Comparison of ENCODE assay signal across 18 mouse cellular contexts in genomic region chr14:54808718-54809667, GRCm38 (mm10). TPM values are rescaled to one million over a fixed set of nuclear protein-coding genes. Genes with fewer than 3 reads are reported as not detected.
DNase-seq lines count a peak whose midpoint lies in the region; ATAC-seq and TF ChIP-seq lines count a peak whose summit lies in the region.
"Had no signal": no experiment of that assay in that cellular context is flagged by ENCODE, and none has a peak within 500 bp of the region (broad histone marks: within the 10 kb centered on the region; RNA-seq: fewer than 3 reads in every experiment).

No protein-coding gene starts in this region.

- intact Hi-C loops in gastrocnemius, adult 2 months (cut with DNase I), result no loop called here
- intact Hi-C loops in gastrocnemius, postnatal 36 days (cut with DNase I), result no loop called here
- intact Hi-C loops in left cerebral cortex, adult 2 months (cut with DNase I), result no loop called here

- no peak for TF ChIP-seq POLR2A in cerebellum, adult 2 months (IDR thresholded peaks at IDR 0.05; ENCODE audit: borderline replicate concordance, insufficient read depth, low read length)

- H3K27me3 ChIP-seq in intestine, embryonic 16.5 days (replicated peaks; ENCODE audit: control insufficient read depth, insufficient read depth, low read length), result no peaks in the 10 kb centered on the region
- no peaks in the 10 kb centered on the region for H3K27me3 ChIP-seq in cerebellum, adult 2 months (ENCODE audit: control insufficient read depth, insufficient read depth, low read length)
- H3K27me3 ChIP-seq: embryonic facial prominence, embryonic 15.5 days; liver, embryonic 13.5 days; neural tube, embryonic 15.5 days had no signal

- no peak overlapping the region for H3K4me3 ChIP-seq in gastrocnemius, adult 2 months
- H3K4me3 ChIP-seq in intestine, embryonic 16.5 days (ENCODE audit: low read length), result no peak overlapping the region
- H3K4me3 ChIP-seq in left cerebral cortex, adult 2 months, result no peak overlapping the region
- H3K4me3 ChIP-seq in cerebellum, adult 2 months (replicated peaks; ENCODE audit: insufficient read depth, low read depth, low read length), result no peak overlapping the region
- H3K4me3 ChIP-seq: embryonic facial prominence, embryonic 15.5 days; hindbrain, embryonic 10.5 days; liver, embryonic 13.5 days; neural tube, embryonic 15.5 days had no signal

- H3K9me3 ChIP-seq in intestine, embryonic 16.5 days (ENCODE audit: control insufficient read depth, low read length), result no peaks in the 10 kb centered on the region
- H3K9me3 ChIP-seq: embryonic facial prominence, embryonic 15.5 days; hindbrain, embryonic 10.5 days; liver, embryonic 13.5 days; neural tube, embryonic 15.5 days had no signal

- peaks cover 6% of the 10 kb centered on the region; the same call in 1 of the 2 replicates for H3K4me1 ChIP-seq in intestine, embryonic 16.5 days (ENCODE audit: control insufficient read depth, insufficient read depth, low read length)
- no peaks in the 10 kb centered on the region for H3K4me1 ChIP-seq in cerebellum, adult 2 months (ENCODE audit: control insufficient read depth, insufficient read depth, low read length)
- H3K4me1 ChIP-seq: embryonic facial prominence, embryonic 15.5 days; hindbrain, embryonic 10.5 days; neural tube, embryonic 15.5 days had no signal

- DNase-seq in gastrocnemius, adult 2 months, result no peak
- no peak for DNase-seq in gastrocnemius, postnatal 36 days
- peak; percentile 14 for DNase-seq in R1 (ENCODE audit: low read depth, low spot score)
- peak; percentile 23 to 47 for DNase-seq in heart, adult 9 months (ENCODE audit: low spot score in 2 of 2)
- no peak for DNase-seq in frontal cortex, postnatal 10 days (ENCODE audit: low spot score in 2 of 2)
- no peak for DNase-seq in left cerebral cortex, adult 2 months (ENCODE audit: extremely low spot score in 1 of 2, low spot score in 2 of 2)
- no peak for DNase-seq in cerebellum, adult 2 months
- DNase-seq: cerebellum, postnatal 10 days; kidney, postnatal 10 days; liver, embryonic 13.5 days; midbrain, embryonic 14.5 days; thymus, postnatal 36 days had no signal

- TF ChIP-seq CTCF in gastrocnemius, adult 2 months (IDR thresholded peaks at IDR 0.05), result no peak
- no peak for TF ChIP-seq CTCF in left cerebral cortex, adult 2 months (IDR thresholded peaks at IDR 0.05)
- no peak for TF ChIP-seq CTCF in cerebellum, adult 2 months (IDR thresholded peaks at IDR 0.05; ENCODE audit: borderline replicate concordance, insufficient read depth, low read depth, low read length)

- peak; percentile 70; the same call in 1 of the 2 replicates for ATAC-seq in intestine, embryonic 16.5 days

- H3K27ac ChIP-seq in gastrocnemius, adult 2 months, result peak overlapping the region; percentile 68
- no peak overlapping the region for H3K27ac ChIP-seq in intestine, embryonic 16.5 days (ENCODE audit: low read length)
- H3K27ac ChIP-seq in left cerebral cortex, adult 2 months, result no peak overlapping the region
- H3K27ac ChIP-seq in cerebellum, adult 2 months (ENCODE audit: insufficient read depth, low read length), result no peak overlapping the region
- H3K27ac ChIP-seq: embryonic facial prominence, embryonic 15.5 days; hindbrain, embryonic 10.5 days; liver, embryonic 13.5 days; neural tube, embryonic 15.5 days had no signal

- no peak overlapping the region for H3K9ac ChIP-seq in intestine, embryonic 16.5 days (ENCODE audit: low read depth, low read length)
- H3K9ac ChIP-seq: embryonic facial prominence, embryonic 15.5 days; liver, embryonic 13.5 days; neural tube, embryonic 15.5 days had no signal

- 60% methylated on average over 4 of the region's 4 CpGs for WGBS in intestine, embryonic 16.5 days
- 56% methylated on average over 4 of the region's 4 CpGs for WGBS in cerebellum, adult 2 months

- no peaks in the 10 kb centered on the region for H3K36me3 ChIP-seq in intestine, embryonic 16.5 days (ENCODE audit: control insufficient read depth, insufficient read depth, low read length)
- H3K36me3 ChIP-seq: embryonic facial prominence, embryonic 15.5 days; hindbrain, embryonic 10.5 days; liver, embryonic 13.5 days; neural tube, embryonic 15.5 days had no signal

- no peak overlapping the region for H3K4me2 ChIP-seq in intestine, embryonic 16.5 days (ENCODE audit: low read depth, low read length)
- H3K4me2 ChIP-seq: embryonic facial prominence, embryonic 15.5 days; liver, embryonic 13.5 days; neural tube, embryonic 15.5 days had no signal

RNA-seq across cellular contexts. Expression of gene Rnf212b, which starts 4.9 kb away (rescaled TPM):
- 1 to 10 TPM; 1.0 to 5.0 TPM for total RNA-seq in gastrocnemius, adult 2 months (2021)
- total RNA-seq in gastrocnemius, postnatal 36 days (2021), result 1 to 10 TPM; 2.2 TPM
- polyA plus RNA-seq in intestine, embryonic 16.5 days (2015; fragmentation: Nextera tagmentation; extraction: Ambion mirVana), result 0.13 TPM in 1 of 2 replicates, not detected in the other
- total RNA-seq in left cerebral cortex, adult 2 months (2021), result not detected
- not detected in 2 replicates for polyA plus RNA-seq in cerebellum, adult 2 months (2012; rRNA removed)
- total RNA-seq: left cerebral cortex, adult 8-10 months had no signal
- polyA plus RNA-seq: embryonic facial prominence, embryonic 15.5 days; hindbrain, embryonic 10.5 days; liver, embryonic 13.5 days; midbrain, embryonic 14.5 days; spleen, adult 2 months had no signal

RNA-seq across cellular contexts. Expression of gene Slc7a8, which starts 27.2 kb away (rescaled TPM):
- total RNA-seq in gastrocnemius, adult 2 months (2021), result 10 to 100 TPM; 21.4 to 23.6 TPM
- total RNA-seq in gastrocnemius, postnatal 36 days (2021), result 10 to 100 TPM; 17.5 to 23.4 TPM
- 45.7 and 60.3 TPM in 2 replicates for polyA plus RNA-seq in intestine, embryonic 16.5 days (2015; fragmentation: Nextera tagmentation; extraction: Ambion mirVana)
- 10 to 100 TPM; 54.3 to 58.6 TPM for total RNA-seq in left cerebral cortex, adult 2 months (2021)
- polyA plus RNA-seq in cerebellum, adult 2 months (2012; rRNA removed), result 37.1 and 41.6 TPM in 2 replicates

Comparison
In these comparisons a context has a peak if more than half of its experiments do, and no peak if none do; other contexts are left out.
1. DNase-seq: peak in R1 (single experiment) and heart, adult 9 months (2 of 2); none in gastrocnemius, adult 2 months (single experiment), gastrocnemius, postnatal 36 days (0 of 2), frontal cortex, postnatal 10 days (0 of 2), left cerebral cortex, adult 2 months (0 of 2) and cerebellum, adult 2 months (0 of 2).